Mouse (Mus musculus) C2C12 (cell line): ENCODE results near the gene Yif1b.

Source experiments
- CTCF ChIP-seq: IDR thresholded peaks from one replicate; pipeline ENCODE4 v1.5.1; 2011; ENCODE audit not compliant: control insufficient read depth, insufficient read depth, insufficient read length
- FOSL1 ChIP-seq: IDR thresholded peaks from one replicate; pipeline ENCODE4 v1.8.0; 2011; ENCODE audit warnings: mild to moderate bottlenecking, low read length; ENCODE audit not compliant: poor library complexity, insufficient read depth, severe bottlenecking
- MYOD1 ChIP-seq: IDR thresholded peaks from one replicate; pipeline ENCODE4 v1.6.1; 2011; ENCODE audit warnings: low read depth; ENCODE audit not compliant: control insufficient read depth, insufficient read length
- MYOG ChIP-seq: IDR thresholded peaks from one replicate; pipeline ENCODE4 v1.6.1; 2011; ENCODE audit not compliant: control insufficient read depth, insufficient read length; ENCODE audit errors: extremely low read depth
- USF1 ChIP-seq: IDR thresholded peaks from one replicate; pipeline ENCODE4 v1.6.1; 2011; ENCODE audit warnings: low read depth, mild to moderate bottlenecking, control low read depth, moderate library complexity

- TF ChIP-seq CTCF = no peak
- TF ChIP-seq USF1 = no peak
- TF ChIP-seq MYOD1 = no peak
- TF ChIP-seq FOSL1 = no peak
- TF ChIP-seq MYOG = no peak
These were observed 13.3 kb upstream of the Yif1b start for GRCm38 (mm10) chr7:29224756-29225394.
